Mouse (Mus musculus): ENCODE measurements at regions not wholly inside any gene's neighbourhood (a gene's known extent, or its start where the extent isn't known, plus 50 kb on each side); places are given as distances from the start of the nearest gene placed in this dataset.
A peak's percentile ranks its signal among the peaks of the same experiment; 100 is the strongest.

DNA sequence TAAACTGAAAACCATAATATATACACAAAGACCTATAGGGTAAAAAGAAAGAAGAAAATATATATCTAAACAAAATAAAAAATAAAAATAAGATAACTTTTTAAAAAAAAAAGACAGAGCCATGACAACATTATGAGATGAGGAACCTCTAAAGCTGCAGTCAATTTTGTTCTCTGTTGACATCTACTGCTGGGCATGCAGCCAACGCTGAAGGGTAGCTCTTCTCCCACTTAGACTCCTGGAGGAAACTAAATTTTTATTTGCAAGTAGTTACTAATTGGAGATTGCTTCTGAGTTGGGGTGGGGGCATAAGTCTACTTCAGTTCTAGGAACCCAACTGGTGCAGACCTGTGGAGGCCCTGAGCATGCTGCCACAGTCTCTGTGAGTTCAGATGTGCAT lies 126.8 kb upstream of the Ercc4 start:
- Histone ChIP-seq H3K36me3 (ENCODE audit: control insufficient read depth, insufficient read depth) (no peaks in the 10 kb centered on the region), H3K4me3 (ENCODE audit: low read depth, low read length) (no peak overlapping the region), H3K27me3 (replicated peaks; ENCODE audit: control insufficient read depth, insufficient read depth, low read length) (no peaks in the 10 kb centered on the region), H3K4me2 (replicated peaks; ENCODE audit: low read depth) (no peak overlapping the region), H3K9ac (ENCODE audit: low read depth, low read length) (no peak overlapping the region), H3K27ac (ENCODE audit: low read depth, low read length) (no peak overlapping the region), H3K9me3 (ENCODE audit: control insufficient read depth) (no peaks in the 10 kb centered on the region), H3K4me1 (replicated peaks; ENCODE audit: control insufficient read depth, insufficient read depth, low read length) (no peaks in the 10 kb centered on the region)
- 69% methylated on average over 1 of the region's 1 CpGs for WGBS
- no peak for ATAC-seq
- no peak for TF ChIP-seq CTCF (IDR thresholded peaks at IDR 0.05; ENCODE audit: low read depth)

DNA sequence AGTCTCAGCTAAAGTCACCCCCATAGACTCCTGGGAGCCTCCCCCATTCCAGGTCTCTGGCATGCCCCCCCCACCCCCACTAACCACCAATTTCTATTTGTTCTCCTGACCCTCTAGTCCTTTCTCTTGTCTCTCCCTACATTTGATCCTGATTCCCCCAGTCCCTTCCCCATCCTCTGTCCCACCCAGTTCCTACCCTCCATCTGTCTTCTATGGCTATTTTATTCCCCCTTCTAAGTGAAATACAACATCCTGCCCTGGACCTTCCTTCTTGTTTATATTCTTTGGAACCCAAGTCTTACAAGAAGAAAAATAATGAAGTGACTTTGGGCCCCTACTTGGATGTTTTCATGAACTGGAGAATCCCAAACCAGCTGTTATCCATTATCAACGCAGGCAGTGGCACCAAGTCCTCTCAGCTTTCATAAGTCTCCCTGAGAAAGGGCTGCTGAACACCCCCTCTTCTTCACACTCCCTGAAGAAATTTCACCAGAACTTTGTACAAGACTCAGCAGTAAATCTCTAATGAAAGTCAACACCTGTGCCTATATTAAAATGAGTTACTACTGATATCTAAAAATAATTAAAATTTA lies 108.1 kb upstream of the Ercc4 start:
- Histone ChIP-seq H3K4me1 (replicated peaks; ENCODE audit: control insufficient read depth, insufficient read depth, low read length) (no peaks in the 10 kb centered on the region), H3K9ac (ENCODE audit: low read depth, low read length) (no peak overlapping the region), H3K9me3 (ENCODE audit: control insufficient read depth) (no peaks in the 10 kb centered on the region), H3K4me2 (replicated peaks; ENCODE audit: low read depth) (no peak overlapping the region), H3K27me3 (replicated peaks; ENCODE audit: control insufficient read depth, insufficient read depth, low read length) (no peaks in the 10 kb centered on the region), H3K4me3 (ENCODE audit: low read depth, low read length) (no peak overlapping the region), H3K36me3 (ENCODE audit: control insufficient read depth, insufficient read depth) (no peaks in the 10 kb centered on the region), H3K27ac (ENCODE audit: low read depth, low read length) (no peak overlapping the region)
- no peak for TF ChIP-seq CTCF (IDR thresholded peaks at IDR 0.05; ENCODE audit: low read depth)
- no peak for ATAC-seq
- WGBS = 63% methylated on average over 1 of the region's 1 CpGs

DNA sequence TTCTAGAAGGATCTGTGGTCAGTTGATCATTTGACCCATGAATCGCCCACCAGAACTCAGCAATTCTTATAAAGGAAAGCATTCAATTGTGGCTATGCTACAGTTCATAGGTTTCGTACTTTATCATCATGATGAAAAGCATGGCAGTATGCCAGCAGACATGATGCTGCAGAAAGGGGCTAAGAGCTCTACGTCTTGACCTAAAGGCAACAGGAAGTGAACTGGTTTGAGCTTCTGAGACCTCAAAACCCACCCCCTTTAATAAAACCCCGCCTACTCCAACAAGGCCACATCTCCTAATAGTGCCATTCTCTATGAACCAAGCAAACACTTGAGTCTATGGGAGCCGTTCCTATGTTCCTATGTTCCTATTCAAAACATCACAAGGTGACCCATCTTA lies 96.6 kb upstream of the Ercc4 start:
- H3K4me3 ChIP-seq (ENCODE audit: low read depth, low read length) = no peak overlapping the region
- H3K36me3 ChIP-seq (ENCODE audit: control insufficient read depth, insufficient read depth) = no peaks in the 10 kb centered on the region
- H3K4me2 ChIP-seq (replicated peaks; ENCODE audit: low read depth) = no peak overlapping the region
- no peak overlapping the region for H3K27ac ChIP-seq (ENCODE audit: low read depth, low read length)
- no peak for TF ChIP-seq CTCF (IDR thresholded peaks at IDR 0.05; ENCODE audit: low read depth)
- 79% methylated on average over 5 of the region's 5 CpGs for WGBS
- no peaks in the 10 kb centered on the region for H3K27me3 ChIP-seq (replicated peaks; ENCODE audit: control insufficient read depth, insufficient read depth, low read length)
- H3K4me1 ChIP-seq (replicated peaks; ENCODE audit: control insufficient read depth, insufficient read depth, low read length) = no peaks in the 10 kb centered on the region
- no peaks in the 10 kb centered on the region for H3K9me3 ChIP-seq (ENCODE audit: control insufficient read depth)
- ATAC-seq = no peak
- no peak overlapping the region for H3K9ac ChIP-seq (ENCODE audit: low read depth, low read length)

DNA sequence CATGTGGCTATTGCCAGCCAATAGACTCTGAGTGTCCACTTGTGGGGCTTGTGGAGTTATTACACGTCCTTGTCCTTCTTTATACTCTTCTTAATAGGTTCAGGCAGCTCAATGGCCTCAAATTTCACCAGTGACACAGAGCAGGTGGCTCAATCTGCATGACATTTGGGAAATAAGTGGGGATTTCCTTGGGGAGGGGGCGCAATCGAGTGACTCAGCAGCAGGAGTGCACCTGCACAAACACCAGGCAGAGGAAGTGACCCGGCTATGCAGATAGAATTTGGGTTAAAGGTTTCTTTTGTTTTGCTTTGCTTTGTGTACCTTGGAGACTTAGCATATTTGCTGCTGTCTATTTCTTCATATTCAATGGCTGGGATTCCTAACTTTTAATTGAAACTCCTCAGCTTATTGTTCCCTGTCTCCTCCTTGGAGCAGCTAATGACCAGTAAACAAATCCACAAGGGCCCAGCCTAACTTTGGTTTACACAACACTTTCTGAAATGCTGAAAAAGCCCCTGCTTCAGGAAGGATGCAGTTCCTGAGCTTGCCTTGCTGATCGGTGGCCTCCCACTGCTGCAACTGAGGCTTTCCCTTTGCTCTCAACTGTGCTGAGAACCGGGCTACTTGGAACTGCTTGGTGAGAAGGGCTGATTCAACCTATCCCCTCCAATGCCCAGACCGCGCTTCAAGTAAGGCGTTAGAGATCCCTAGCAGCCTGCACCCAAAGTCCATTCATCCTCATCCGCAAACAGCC lies 95.4 kb upstream of the Ercc4 start:
- TF ChIP-seq CTCF (IDR thresholded peaks at IDR 0.05; ENCODE audit: low read depth) = no peak
- no peak overlapping the region for H3K4me3 ChIP-seq (ENCODE audit: low read depth, low read length)
- H3K4me1 ChIP-seq (replicated peaks; ENCODE audit: control insufficient read depth, insufficient read depth, low read length) = no peaks in the 10 kb centered on the region
- ATAC-seq = no peak
- H3K9me3 ChIP-seq (ENCODE audit: control insufficient read depth) = no peaks in the 10 kb centered on the region
- WGBS = 48% methylated on average over 10 of the region's 10 CpGs
- H3K9ac ChIP-seq (ENCODE audit: low read depth, low read length) = no peak overlapping the region
- H3K27me3 ChIP-seq (replicated peaks; ENCODE audit: control insufficient read depth, insufficient read depth, low read length) = no peaks in the 10 kb centered on the region
- H3K36me3 ChIP-seq (ENCODE audit: control insufficient read depth, insufficient read depth) = no peaks in the 10 kb centered on the region
- H3K4me2 ChIP-seq (replicated peaks; ENCODE audit: low read depth) = no peak overlapping the region
- no peak overlapping the region for H3K27ac ChIP-seq (ENCODE audit: low read depth, low read length)

DNA sequence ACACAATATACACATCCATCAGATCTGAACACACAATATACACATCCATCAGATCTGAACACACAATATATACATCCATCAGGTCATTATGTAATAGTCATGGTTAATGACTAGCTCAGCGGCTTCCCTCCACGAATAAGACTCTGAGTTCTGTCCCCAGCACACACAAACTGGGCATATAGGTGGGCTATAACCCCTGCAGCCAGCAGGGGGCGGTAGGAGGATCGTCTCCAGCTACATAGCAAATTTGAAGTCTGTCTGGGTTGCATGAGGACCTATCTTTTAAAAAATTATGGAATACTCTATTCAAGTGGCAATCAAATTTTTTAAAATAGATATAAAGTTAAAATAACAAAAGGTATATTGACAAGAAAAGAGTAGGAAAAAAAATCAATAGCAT lies 86.6 kb upstream of the Ercc4 start:
- TF ChIP-seq CTCF (IDR thresholded peaks at IDR 0.05; ENCODE audit: low read depth) = peak; percentile 67
- Histone ChIP-seq H3K9me3 (ENCODE audit: control insufficient read depth) (no peaks in the 10 kb centered on the region), H3K4me1 (replicated peaks; ENCODE audit: control insufficient read depth, insufficient read depth, low read length) (no peaks in the 10 kb centered on the region), H3K27me3 (replicated peaks; ENCODE audit: control insufficient read depth, insufficient read depth, low read length) (no peaks in the 10 kb centered on the region), H3K4me3 (ENCODE audit: low read depth, low read length) (no peak overlapping the region), H3K36me3 (ENCODE audit: control insufficient read depth, insufficient read depth) (no peaks in the 10 kb centered on the region), H3K4me2 (replicated peaks; ENCODE audit: low read depth) (no peak overlapping the region), H3K9ac (ENCODE audit: low read depth, low read length) (no peak overlapping the region), H3K27ac (ENCODE audit: low read depth, low read length) (no peak overlapping the region)
- no peak for ATAC-seq
- 42% methylated on average over 4 of the region's 4 CpGs for WGBS

DNA sequence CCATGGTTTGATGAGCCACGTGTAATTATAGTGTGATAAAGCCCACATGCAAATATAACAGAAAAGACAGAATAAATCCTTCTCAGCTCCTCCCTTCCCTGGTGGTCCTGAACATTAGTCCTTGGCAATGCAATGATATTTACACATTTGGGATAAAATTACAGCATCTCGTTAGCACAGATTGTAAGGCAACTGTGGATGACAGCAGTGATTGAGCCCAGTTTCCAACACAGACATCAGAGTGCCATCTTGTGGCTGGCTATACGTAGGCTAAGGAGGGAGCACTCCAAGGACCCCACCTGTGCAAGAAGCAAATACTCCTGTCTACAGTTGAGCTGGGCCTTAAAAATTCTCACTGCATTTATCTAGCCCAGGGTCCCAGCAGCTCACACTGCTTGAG lies 84.1 kb upstream of the Ercc4 start:
- Histone ChIP-seq H3K4me2 (replicated peaks; ENCODE audit: low read depth) (no peak overlapping the region), H3K4me3 (ENCODE audit: low read depth, low read length) (no peak overlapping the region), H3K27me3 (replicated peaks; ENCODE audit: control insufficient read depth, insufficient read depth, low read length) (no peaks in the 10 kb centered on the region), H3K4me1 (replicated peaks; ENCODE audit: control insufficient read depth, insufficient read depth, low read length) (no peaks in the 10 kb centered on the region), H3K27ac (ENCODE audit: low read depth, low read length) (no peak overlapping the region), H3K36me3 (ENCODE audit: control insufficient read depth, insufficient read depth) (no peaks in the 10 kb centered on the region), H3K9me3 (ENCODE audit: control insufficient read depth) (no peaks in the 10 kb centered on the region), H3K9ac (ENCODE audit: low read depth, low read length) (no peak overlapping the region)
- WGBS = 30% methylated on average over 3 of the region's 3 CpGs
- ATAC-seq = no peak
- TF ChIP-seq CTCF (IDR thresholded peaks at IDR 0.05; ENCODE audit: low read depth) = peak; percentile 73

Data from intestine, postnatal 0 days (tissue).